Mouse (Mus musculus) gastrocnemius, postnatal 25 days (tissue): ENCODE measurements around the gene Scaf8. TPM values are rescaled to one million over a fixed set of nuclear protein-coding genes. Genes with fewer than 3 reads are reported as not detected.

ENCODE experiments used
- total RNA-seq, 2 experiments: library from RNA; stranded (reverse); gene quantifications; 1 replicate in 1 of 2; 2 replicates in 1 of 2; pipeline ENCODE4 v1.2.3; 2021

The Scaf8 gene
- total RNA-seq, 2 experiments from 2014 or later: 17.9 to 20.1 TPM

Other genes with a start within 250 kb of the Scaf8 start
- 1 to 10 TPM; 2.7 to 3.8 TPM for gene Tiam2, start 211.6 kb downstream of the Scaf8 start, total RNA-seq